Mouse (Mus musculus) ES-E14 (cell line): ENCODE measurements around the gene Pet117. TPM values are rescaled to one million over a fixed set of nuclear protein-coding genes. Genes with fewer than 3 reads are reported as not detected.

Experiments
- DNase-seq: peaks from one replicate; pipeline ENCODE4 v3.0.0-alpha.2; 2013; ENCODE audit warnings: low read depth, low spot score
- H3K27ac ChIP-seq: 2 replicates; pipeline ENCODE4 v1.5.1; 2012; ENCODE audit warnings: low read depth, mild to moderate bottlenecking, low read length, moderate library complexity, mixed read lengths; ENCODE audit not compliant: poor library complexity, insufficient read depth, severe bottlenecking
- H3K36me3 ChIP-seq: 2 replicates; pipeline ENCODE4 v1.6.1; 2012; ENCODE audit warnings: mild to moderate bottlenecking, low read length, moderate library complexity, mixed read lengths; ENCODE audit not compliant: control insufficient read depth, poor library complexity, insufficient read depth, severe bottlenecking
- H3K4me1 ChIP-seq, 2 experiments: fragments of 150-350 bp in 1 of 2; sonication (generic) in 1 of 2; 2 replicates each; pipeline ENCODE4 v1.6.1; 2012; ENCODE audit warnings: low read length in 2 of 2, mild to moderate bottlenecking in 1 of 2, mixed read lengths in 1 of 2; ENCODE audit not compliant: control insufficient read depth in 2 of 2, insufficient read depth in 2 of 2, poor library complexity in 1 of 2
- H3K4me3 ChIP-seq, 2 experiments: fragments of 150-350 bp in 1 of 2; sonication (generic) in 1 of 2; 2 replicates each; pipeline ENCODE4 v1.5.1; 2012; ENCODE audit warnings: low read length in 2 of 2, low read depth in 1 of 2, mild to moderate bottlenecking in 1 of 2, mixed read lengths in 1 of 2; ENCODE audit not compliant: insufficient read depth in 1 of 2, poor library complexity in 1 of 2, severe bottlenecking in 1 of 2
- H3K9ac ChIP-seq: 2 replicates; pipeline ENCODE4 v1.6.1; 2012; ENCODE audit warnings: low read depth, mild to moderate bottlenecking, low read length, mixed read lengths; ENCODE audit not compliant: poor library complexity, insufficient read depth, severe bottlenecking
- H3K9me3 ChIP-seq: fragments of 150-350 bp; sonication (generic); 2 replicates; pipeline ENCODE4 v1.6.1; 2012; ENCODE audit warnings: low read depth, mild to moderate bottlenecking, low read length; ENCODE audit not compliant: control insufficient read depth, insufficient read depth
- CHD2 ChIP-seq: IDR thresholded peaks from 2 replicates; pipeline ENCODE4 v1.6.1; 2014; ENCODE audit warnings: mild to moderate bottlenecking, low read depth, low read length, inconsistent platforms
- HCFC1 ChIP-seq: IDR thresholded peaks from 2 replicates; pipeline ENCODE4 v1.6.1; 2012; ENCODE audit warnings: low read length, inconsistent platforms, borderline replicate concordance; ENCODE audit not compliant: insufficient read depth
- MAFK ChIP-seq: IDR thresholded peaks from 2 replicates; pipeline ENCODE4 v1.6.1; 2014; ENCODE audit warnings: mild to moderate bottlenecking, low read depth, low read length, inconsistent platforms; ENCODE audit not compliant: insufficient read depth
- ZC3H11A ChIP-seq: IDR thresholded peaks from 2 replicates; pipeline ENCODE4 v1.6.1; 2012; ENCODE audit warnings: low read depth, mild to moderate bottlenecking, inconsistent platforms, low read length, borderline replicate concordance
- ZNF384 ChIP-seq: IDR thresholded peaks from 2 replicates; pipeline ENCODE4 v1.6.1; 2012; ENCODE audit warnings: low read depth, low read length, inconsistent platforms
- in situ Hi-C, 2 experiments: fragments of 600-800 bp; cut with MboI; formaldehyde crosslinking; loops; one replicate each; pipeline ENCODE4 v1.15.1; 2025; ENCODE audit warnings: low sequenced_read_pairs in 2 of 2, inconsistent platforms in 1 of 2; ENCODE audit not compliant: unreplicated experiment in 2 of 2
- total RNA-seq: library from RNA; depleted of rRNA; stranded (reverse); fragments of 300-350 nt; gene quantifications from 2 replicates; pipeline ENCODE4 v1.2.3, GENCODE M21; 2012

The Pet117 gene
- total RNA-seq, 1 experiment = not detected

- in situ Hi-C loops = no loop called here
- TF ChIP-seq CHD2 (no peak), ZC3H11A (no peak), MAFK (no peak), ZNF384 (no peak), HCFC1 (no peak)
- Histone ChIP-seq H3K27ac (no peak overlapping the region), H3K36me3 (peaks cover 35% of the 10 kb centered on the region), H3K4me3 (no peak overlapping the region), H3K9ac (no peak overlapping the region), H3K4me1 (no peaks in the 10 kb centered on the region), H3K9me3 (no peaks in the 10 kb centered on the region)
- no peak for DNase-seq
Measured at GRCm38 (mm10) chr2:144386296-144386695, 17.5 kb downstream of the Pet117 start.

- H3K27ac ChIP-seq = no peak overlapping the region
- H3K4me3 ChIP-seq = no peak overlapping the region
- H3K9ac ChIP-seq = no peak overlapping the region
- TF ChIP-seq MAFK (no peak), ZC3H11A (no peak), HCFC1 (no peak), CHD2 (no peak), ZNF384 (no peak)
- in situ Hi-C loops = no loop called here
- no peak for DNase-seq
- H3K4me1 ChIP-seq = 0 out of 4 replicates have a peak, but pooled peaks cover 0 to under 1% of the 10 kb centered on the region in 2 experiments
- H3K9me3 ChIP-seq = no peaks in the 10 kb centered on the region
- peaks cover 38% of the 10 kb centered on the region for H3K36me3 ChIP-seq
Measured at GRCm38 (mm10) chr2:144388416-144388815, 19.6 kb downstream of the Pet117 start.

DNA sequence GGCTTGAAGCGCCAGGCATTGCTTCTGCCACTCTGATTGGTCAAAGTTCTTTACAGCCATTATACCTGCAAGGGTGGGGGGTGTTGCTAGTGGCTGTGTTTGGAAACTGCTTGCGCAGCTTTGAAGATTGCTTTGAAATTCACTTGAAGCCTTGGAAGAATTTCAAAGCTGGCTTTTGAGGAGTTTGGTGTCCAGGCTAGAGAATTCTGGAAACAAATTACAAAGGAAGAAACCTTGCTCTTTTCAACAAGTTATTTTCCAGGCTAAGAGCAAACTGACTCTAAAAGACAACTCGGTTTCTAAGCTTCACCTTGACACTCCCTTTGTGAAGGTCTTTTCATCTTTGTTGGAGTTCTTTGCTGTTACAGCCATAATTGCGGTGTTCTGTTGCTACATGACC is 30.7 kb downstream of the Pet117 start:
- no peak for TF ChIP-seq ZC3H11A
- TF ChIP-seq ZNF384 = no peak
- no peak for TF ChIP-seq CHD2
- no peak for TF ChIP-seq HCFC1
- TF ChIP-seq MAFK = no peak
- in situ Hi-C loops = no loop called here
- peaks cover 0 to 3% of the 10 kb centered on the region in 2 experiments; a peak in 1 of 4 replicates for H3K4me1 ChIP-seq
- H3K36me3 ChIP-seq = peaks cover 24% of the 10 kb centered on the region
- DNase-seq = peak; percentile 40
- H3K9ac ChIP-seq = no peak overlapping the region
- no peak overlapping the region; the same call in 1 of the 2 replicates for H3K27ac ChIP-seq
- no peaks in the 10 kb centered on the region for H3K9me3 ChIP-seq
- no peak overlapping the region for H3K4me3 ChIP-seq

GRCm38 (mm10) chr2:144400659-144401058 is 31.9 kb downstream of the Pet117 start:
- no peak for DNase-seq
- in situ Hi-C loops = no loop called here
- H3K27ac ChIP-seq = no peak overlapping the region
- H3K4me1 ChIP-seq = peaks cover 0 to 3% of the 10 kb centered on the region in 2 experiments; a peak in 1 of 4 replicates
- no peak overlapping the region for H3K9ac ChIP-seq
- no peak for TF ChIP-seq MAFK
- no peak for TF ChIP-seq HCFC1
- no peak for TF ChIP-seq ZNF384
- no peak for TF ChIP-seq ZC3H11A
- TF ChIP-seq CHD2 = no peak
- H3K4me3 ChIP-seq = no peak overlapping the region
- peaks cover 23% of the 10 kb centered on the region for H3K36me3 ChIP-seq
- no peaks in the 10 kb centered on the region for H3K9me3 ChIP-seq
